Mouse (Mus musculus): ENCODE data around the gene Foxo1. TPM values are rescaled to one million over a fixed set of nuclear protein-coding genes. Genes with fewer than 3 reads are reported as not detected.

Foxo1 gene
- total RNA-seq, 4 experiments from 2014 or later: 9.4 to 11.7 (median 10.8) TPM

DNA sequence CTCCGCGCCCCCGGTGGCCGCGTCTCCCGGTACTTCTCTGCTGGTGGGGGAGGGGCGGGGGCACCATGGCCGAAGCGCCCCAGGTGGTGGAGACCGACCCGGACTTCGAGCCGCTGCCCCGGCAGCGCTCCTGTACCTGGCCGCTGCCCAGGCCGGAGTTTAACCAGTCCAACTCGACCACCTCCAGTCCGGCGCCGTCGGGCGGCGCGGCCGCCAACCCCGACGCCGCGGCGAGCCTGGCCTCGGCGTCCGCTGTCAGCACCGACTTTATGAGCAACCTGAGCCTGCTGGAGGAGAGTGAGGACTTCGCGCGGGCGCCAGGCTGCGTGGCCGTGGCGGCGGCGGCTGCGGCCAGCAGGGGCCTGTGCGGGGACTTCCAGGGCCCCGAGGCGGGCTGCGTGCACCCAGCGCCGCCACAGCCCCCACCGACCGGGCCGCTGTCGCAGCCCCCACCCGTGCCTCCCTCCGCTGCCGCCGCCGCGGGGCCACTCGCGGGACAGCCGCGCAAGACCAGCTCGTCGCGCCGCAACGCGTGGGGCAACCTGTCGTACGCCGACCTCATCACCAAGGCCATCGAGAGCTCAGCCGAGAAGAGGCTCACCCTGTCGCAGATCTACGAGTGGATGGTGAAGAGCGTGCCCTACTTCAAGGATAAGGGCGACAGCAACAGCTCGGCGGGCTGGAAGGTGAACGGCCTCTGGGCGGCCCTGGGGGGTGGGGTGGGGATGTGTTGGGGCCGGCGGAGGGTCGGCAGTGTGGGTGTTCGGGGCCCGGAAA is 789 bp downstream of the Foxo1 start:
- DNase-seq (ENCODE audit: low spot score): peak; percentile 28

DNA sequence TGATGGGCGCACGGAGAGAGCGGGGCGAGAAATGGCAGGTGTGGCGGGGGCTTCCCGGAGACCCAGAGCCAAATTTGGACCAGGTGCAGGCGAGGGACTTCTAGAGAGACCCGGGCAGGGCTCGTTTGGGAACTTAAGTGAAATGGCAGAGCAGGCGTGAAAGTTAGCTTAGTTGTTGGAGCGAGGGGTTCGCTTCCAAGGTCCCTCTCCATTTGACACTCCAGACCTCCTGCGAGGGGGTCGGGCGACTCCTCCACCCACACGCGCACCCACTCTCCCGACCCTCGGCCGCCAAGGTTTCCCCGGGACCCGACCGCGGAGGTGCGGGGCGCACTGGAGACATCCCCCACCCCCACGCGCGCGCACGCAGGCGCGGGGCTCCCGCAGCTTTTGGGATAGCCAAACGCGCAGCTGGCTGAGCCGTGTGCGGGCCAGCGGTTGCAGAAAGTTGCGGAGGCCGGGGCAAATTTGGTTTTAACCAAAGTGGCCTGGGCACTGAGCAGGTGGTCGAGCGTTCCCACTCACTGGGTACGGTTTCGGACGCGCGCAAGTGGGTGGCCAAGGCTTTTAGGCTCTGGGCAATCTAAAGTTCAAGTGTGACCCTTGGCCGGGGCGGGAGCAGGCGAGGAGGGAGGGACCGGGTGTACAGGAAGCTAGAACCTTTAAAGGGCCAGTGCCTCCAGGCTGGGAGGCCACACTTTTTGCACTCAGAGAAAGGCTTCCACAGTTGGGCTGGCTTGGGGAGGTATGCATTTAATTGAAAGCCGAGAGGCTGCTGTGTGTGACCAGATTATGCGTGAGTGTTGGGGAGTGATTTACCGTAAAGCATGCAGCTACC is 1.6 kb downstream of the Foxo1 start:
- DNase-seq (ENCODE audit: low spot score): peak; percentile 86

DNA sequence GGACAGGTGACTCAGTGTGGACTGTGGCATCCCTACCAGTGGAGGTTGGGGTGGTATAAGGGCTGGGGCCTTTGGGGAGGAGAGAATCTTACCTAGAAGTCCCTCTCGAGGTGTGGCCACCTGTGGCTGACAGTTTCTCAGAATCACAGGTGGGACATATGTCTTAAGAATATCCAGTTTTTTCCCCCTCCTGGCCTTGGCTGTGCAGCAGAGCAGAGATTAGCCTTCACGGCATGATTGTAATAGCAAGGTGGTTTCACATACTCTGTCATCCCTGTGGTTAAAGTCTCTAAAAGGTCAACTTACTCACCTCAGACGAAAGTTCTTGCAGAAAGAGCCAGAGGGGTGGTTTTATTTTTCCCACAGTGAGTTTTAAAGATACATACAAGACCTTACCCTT is 2.4 kb downstream of the Foxo1 start:
- no peak for DNase-seq (ENCODE audit: low spot score)

- DNase-seq (ENCODE audit: low spot score): no peak
Observed at GRCm38 (mm10) chr3:52271376-52271775, 3.2 kb downstream of the Foxo1 start.

DNA sequence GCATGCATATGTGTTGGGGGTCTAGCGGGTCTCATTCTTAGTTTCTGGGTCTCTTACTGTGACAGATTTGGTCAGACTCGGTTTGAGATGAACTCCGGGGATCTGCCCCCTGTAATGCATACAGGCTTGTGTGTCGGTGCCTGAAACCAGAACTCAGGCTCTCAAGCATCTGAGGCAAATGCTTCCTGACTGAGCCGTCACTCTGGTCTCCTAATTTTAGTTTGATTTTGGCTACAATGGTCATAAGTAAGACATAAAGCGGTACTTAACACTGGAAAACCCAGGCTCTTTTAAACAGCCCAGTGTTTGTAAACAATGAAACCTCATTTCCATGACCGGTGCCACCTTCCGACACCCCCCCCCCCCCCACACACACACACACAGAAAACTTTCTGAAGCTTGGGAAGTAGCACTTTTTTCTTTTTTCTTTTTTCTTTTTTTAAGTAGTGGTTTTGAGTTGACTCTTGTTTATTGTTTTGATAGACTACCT is 4.3 kb downstream of the Foxo1 start:
- no peak for DNase-seq (ENCODE audit: low spot score)

DNA sequence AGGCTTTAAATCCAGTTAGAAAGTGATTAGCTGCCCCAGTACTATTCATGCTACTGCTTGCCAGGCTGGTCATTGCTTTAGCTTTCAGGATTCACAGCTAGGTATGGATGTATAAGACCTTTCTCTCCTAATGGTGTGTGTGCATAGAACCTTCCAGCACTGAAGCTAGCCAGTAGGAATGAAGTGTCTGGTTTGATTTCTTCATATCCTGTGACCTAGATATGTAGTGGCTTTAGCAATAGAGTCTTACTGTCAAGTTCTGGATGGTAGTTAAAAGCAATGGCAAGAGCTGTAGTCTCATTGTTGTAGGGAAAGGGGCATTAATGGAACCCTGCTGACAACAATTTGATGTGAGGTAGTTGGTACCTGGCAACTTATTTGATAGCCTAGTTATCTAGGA is 6.3 kb downstream of the Foxo1 start:
- no peak for DNase-seq (ENCODE audit: low spot score)

DNA sequence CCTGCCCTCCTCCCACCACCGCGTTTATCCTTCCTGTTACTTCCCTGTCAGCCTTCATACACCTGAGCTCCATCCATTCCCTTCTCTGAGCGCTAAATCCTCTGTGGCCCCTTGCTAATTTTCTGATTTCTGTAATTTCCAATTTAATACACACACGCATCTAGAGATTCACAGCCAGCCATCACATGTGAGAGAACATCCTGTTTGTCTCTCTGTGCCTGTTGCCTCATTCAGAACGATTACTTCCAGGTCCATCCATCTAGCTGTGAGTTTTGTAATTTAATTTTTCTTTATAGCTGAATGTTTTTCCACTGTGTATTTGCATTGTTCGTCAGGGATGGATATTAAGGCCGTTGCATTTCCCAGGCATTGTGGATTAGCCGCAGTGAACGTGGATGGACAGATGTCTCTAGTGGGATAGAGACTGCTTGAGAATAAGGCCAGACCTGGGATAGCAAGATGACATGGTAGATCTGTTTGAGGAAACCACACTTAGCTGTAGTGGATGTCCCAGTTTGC is 7.0 kb downstream of the Foxo1 start:
- DNase-seq (ENCODE audit: low spot score): no peak

DNA sequence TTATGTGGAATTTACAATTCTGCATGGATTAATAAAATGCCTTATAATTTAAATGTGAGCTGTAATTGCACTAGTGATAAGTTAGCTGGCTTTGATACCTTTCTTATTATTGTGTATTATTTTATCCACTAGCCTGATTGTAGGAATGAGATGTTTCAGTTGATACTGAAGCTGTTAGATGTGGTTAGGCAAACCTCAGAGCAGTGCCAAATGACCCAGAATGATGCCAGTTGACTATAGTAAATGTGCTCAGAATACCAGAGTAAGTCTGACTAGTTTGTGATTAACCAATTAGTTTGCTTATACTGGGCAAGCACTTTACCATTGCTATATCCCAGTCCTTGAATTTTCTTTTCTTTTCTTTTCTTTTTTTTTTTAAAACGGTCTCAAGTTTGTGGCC is 12.5 kb downstream of the Foxo1 start:
- no peak for DNase-seq (ENCODE audit: low spot score)

GRCm38 (mm10) chr3:52281882-52282281 is 13.7 kb downstream of the Foxo1 start:
- DNase-seq (ENCODE audit: low spot score): no peak

DNA sequence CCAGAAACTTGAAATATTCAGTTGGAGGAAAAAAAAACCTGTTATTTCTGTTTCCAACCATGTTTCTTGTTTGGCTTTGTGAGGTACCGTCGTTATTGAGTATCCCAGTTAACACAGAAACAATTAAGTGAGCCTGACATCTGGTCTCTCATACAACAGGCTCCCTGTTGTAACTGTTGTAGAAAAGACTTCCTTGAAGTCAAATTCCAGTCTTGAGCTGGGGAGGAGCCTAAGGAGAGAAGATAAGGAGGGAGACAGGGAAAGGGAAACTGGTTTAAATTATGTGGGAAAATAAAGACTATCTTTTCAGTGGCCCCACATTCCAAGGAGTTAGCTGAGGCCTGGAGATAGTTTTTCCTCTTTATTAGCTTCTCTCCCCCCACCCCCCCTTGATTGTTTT is 14.2 kb downstream of the Foxo1 start:
- no peak for DNase-seq (ENCODE audit: low spot score)

DNA sequence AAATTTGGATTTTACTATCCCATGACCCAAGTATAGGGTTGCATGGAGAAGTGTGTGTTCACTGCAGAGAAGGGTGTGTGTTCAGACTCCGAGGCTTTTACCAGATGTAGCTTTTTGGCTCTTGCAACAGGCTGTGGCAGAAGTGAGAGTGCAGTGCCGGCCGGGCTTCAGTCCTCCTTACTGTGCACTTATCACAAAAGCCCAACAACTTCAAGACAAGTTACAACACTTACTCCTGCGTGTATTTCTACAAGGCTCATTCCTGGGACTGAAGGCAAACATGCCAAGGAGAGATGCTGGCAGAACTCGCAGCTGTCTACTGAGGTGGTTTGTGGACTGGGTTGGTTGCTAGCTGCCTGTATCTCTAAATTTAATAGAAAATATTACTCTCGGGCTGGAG is 15.4 kb downstream of the Foxo1 start:
- DNase-seq (ENCODE audit: low spot score): no peak

GRCm38 (mm10) chr3:52290811-52291210 is 22.7 kb downstream of the Foxo1 start:
- no peak for DNase-seq (ENCODE audit: low spot score)

DNA sequence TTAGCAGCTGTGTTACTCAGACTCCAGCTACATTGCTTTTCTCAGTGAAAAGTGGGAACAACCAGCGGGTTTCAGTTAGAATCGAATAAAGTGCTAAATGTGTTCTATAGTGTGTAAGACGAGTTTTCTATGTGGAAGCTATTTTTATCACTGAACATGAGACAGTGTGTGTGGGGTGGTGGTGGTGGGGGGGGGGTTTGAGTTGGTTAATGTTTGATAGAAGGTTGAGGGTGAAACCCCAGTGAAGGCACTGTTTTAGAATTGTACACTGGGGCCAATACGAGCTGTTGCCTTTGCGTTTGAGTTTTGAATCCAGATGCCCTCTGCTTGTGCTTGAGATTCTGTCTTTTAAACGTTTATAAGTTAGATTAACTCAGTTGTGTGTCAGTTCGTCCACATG is 24.4 kb downstream of the Foxo1 start:
- DNase-seq (ENCODE audit: low spot score): no peak

DNA sequence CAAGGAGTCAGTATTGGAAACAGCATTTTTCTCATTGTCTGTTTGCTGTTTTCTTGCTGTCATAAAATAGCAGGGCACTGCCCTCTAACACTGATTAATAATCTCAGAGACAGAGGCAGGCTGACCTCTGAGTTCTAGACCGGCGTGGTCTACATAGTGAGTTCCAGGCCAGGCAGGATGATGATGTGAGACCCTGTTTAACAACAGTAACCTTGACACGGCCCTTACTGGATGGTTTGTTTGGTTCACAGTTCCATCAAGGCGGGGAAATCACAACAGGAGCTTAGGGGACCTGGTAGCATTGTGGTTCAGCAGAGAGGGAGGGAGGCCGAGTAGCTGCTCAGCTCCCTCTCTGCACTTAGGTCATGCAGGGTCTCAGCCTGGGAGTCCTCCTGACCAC is 25.8 kb downstream of the Foxo1 start:
- DNase-seq (ENCODE audit: low spot score): no peak

DNA sequence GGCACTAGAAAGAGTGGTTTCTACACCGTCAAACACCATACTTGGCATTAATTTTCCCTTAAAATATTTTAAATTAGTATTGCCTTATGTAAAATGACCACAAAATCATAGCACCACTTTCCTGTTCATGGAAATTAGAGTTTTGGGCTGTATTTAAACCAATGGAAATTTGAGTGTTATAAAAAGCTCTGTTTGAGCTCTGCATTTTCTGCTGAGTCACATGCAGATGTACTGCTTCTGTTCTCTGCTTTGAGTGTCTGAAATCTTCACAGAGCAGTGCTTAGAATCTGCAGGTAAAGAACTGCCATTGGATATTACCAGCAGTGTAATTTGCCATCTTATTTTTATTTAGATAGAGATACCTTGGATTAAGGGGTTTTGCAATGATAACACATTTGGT is 27.6 kb downstream of the Foxo1 start:
- no peak for DNase-seq (ENCODE audit: low spot score)

DNA sequence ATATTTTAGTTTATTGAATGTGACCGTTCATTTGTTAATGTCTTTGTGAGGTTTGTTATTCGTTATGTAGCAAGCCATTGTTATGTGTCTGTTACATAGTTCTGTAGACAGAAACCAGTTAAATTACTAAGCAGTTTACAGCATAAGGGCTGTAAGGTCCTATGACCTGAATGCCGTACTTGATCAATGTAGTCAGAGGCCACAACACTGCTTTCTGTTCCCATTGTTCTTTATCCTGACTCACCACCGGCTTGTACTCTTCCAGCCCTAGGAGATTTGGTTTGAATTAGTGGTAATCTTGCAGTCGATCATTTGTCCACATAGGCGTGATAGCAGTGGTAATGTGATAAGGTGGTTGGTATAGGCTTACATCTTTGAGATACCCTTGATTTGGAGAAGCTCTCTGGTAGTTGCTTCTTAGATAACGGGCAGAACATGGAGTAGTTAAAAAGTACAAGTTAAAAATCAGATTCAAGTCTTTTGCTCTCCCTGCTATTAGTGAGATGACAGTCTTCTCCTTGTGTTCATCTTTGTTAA is 28.2 kb downstream of the Foxo1 start:
- DNase-seq (ENCODE audit: low spot score): no peak

- DNase-seq (ENCODE audit: low spot score): no peak
Observed at GRCm38 (mm10) chr3:52297291-52298018, 29.3 kb downstream of the Foxo1 start.

- no peak for DNase-seq (ENCODE audit: low spot score)
Observed at GRCm38 (mm10) chr3:52298683-52299082, 30.5 kb downstream of the Foxo1 start.

GRCm38 (mm10) chr3:52299376-52299775 is 31.2 kb downstream of the Foxo1 start:
- DNase-seq (ENCODE audit: low spot score): no peak

DNA sequence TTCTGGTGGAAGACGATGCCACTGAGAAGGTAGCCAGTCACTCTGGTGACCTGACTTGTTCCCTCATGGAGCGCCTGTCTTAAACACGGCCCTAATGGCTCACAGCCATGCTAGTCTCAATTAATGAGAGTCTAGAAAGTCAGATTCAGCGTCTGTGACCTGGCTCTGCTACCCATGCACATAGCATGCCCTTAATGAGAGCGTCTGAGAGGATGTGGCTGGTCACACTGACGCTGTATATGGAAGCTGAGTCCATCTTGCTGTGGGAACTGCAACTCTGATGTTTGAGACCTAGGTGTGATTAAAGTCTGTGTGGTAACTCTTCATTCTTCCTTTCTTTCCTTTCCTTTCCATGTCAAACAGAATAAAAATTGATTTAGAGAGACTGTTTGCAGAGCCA is 32.4 kb downstream of the Foxo1 start:
- DNase-seq (ENCODE audit: low spot score): no peak

GRCm38 (mm10) chr3:52303301-52303700 is 35.2 kb downstream of the Foxo1 start:
- no peak for DNase-seq (ENCODE audit: low spot score)
